Mouse (Mus musculus): Measurements from ENCODE around the gene Hist2h2be. TPM values are rescaled to one million over a fixed set of nuclear protein-coding genes. Genes with fewer than 3 reads are reported as not detected.
"Not testable (repeated sequence)": the region's sequence is repeated elsewhere in the genome, so short reads cannot be mapped to it uniquely, and the experiment has no call there.

Hist2h2be gene
- 7.7 TPM in 2 replicates for polyA plus RNA-seq (2012; rRNA removed)

DNA sequence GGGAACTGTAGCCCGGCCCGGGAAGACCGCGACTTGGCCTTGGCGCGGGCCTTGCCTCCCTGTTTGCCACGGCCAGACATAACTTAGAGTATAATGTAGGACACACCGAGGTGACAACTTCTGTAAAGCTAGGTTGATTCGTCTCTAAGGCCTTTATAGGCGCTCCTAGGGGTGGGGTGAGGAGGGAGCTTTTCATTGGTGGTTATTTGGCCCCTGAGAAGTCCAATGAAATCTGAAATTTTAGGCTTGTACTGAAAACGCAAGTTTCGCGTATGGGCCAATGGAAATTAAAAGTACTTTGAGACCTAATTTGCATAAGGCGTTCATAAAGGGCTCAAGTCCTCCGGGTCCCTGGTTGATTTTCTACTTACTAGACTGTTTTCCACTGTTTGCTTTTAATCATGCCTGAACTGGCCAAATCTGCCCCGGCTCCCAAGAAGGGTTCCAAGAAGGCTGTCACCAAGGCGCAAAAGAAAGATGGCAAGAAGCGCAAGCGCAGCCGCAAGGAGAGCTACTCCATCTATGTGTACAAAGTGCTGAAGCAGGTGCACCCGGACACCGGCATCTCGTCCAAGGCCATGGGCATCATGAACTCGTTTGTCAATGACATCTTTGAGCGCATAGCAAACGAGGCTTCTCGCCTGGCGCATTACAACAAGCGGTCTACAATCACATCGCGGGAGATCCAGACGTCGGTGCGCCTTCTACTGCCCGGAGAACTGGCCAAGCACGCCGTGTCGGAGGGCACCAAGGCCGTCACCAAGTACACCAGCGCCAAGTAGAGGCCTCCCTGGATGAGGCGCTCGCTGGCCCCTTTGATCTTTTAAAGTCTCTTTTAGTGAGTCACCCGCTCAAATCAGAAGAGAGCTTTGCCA, at the start of gene Hist2h2be, which contains the start of gene Hist2h2ac:
Hist2h2be (plus strand) TSS at position 355 of the 875 bp plus-strand sequence.
Hist2h2ac (minus strand) TSS at position 116 of the 875 bp plus-strand sequence.
- DNase-seq (ENCODE audit: low spot score), result peak; percentile 72

DNA sequence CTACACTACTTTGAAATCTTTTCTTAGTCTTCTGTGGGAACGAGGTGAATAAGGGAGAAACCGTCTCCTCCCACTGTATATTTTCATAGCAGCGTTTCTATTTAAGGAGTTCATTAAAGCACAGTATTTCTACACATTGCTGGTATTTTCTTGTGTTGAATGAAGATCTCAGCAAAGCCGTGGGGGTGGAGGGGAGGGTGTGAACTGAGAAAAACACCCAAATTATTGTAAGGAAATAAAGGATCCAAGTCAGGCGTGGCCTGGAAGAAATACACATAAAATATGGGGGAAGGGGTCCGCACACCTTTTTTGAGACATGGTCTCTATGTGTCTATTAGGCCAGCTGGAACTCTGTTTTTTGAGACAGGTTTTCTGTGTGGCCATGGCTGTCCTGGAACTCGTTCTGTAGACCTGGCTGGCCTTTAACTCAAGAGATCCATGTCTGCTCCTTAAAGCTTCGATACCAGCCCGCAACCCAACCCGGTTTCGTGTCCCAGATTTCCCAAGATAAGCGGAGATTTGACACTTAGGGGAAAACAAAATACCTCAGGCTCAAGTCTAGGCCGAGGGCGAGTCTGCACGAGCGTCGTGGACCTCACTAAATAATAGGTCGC, 49.2 kb upstream of the Hist2h2be start:
- no peak for DNase-seq (ENCODE audit: low spot score)

DNA sequence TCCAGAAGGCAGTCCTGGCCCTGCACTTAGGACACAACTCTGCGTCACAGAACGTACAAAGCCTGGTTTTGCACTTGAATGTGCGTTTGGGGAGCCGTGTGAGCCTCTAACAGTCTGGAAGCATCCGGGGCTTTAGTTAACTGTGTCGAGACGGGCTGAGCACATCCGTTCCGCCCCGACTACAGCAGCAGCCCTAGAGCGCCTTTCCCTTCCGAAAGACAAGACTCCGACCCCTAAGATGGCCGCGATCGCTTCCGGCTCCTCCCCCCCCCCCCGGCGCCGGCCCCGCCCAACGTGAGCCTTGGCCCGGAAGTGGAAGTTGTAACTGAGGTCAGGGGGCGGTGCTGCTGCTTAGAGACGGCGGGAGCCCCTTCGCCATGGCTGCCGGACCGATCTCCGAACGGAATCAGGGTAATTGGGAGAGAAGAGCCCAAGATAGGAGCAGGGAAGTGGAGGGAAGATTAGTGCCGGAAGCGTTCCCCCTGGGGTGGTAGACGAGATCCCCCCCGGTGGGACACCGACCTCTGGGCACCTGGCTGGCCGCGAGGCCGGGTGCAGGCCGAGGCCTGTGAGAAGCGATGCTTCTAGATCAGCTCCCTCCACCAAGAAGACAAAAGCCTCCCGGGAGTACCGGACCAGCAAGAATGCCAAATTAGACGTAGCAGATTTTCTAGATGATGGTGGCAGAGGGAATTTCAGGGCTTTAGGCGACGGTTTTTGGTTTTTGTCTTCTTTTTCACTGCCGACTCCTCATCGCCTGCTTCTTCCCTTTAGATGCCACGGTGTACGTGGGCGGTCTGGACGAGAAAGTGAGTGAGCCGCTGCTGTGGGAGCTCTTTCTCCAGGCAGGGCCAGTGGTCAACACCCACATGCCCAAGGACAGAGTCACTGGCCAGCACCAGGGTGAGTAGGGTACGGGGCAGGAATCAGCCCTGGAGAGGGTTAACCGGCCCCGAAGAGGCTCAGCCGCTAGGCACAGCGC, 48.4 kb upstream of the Hist2h2be start, which contains the start of gene Sf3b4:
Sf3b4 (plus strand) TSS at position 136 of the 982 bp plus-strand sequence.
- DNase-seq (ENCODE audit: low spot score), result peak; percentile 77

DNA sequence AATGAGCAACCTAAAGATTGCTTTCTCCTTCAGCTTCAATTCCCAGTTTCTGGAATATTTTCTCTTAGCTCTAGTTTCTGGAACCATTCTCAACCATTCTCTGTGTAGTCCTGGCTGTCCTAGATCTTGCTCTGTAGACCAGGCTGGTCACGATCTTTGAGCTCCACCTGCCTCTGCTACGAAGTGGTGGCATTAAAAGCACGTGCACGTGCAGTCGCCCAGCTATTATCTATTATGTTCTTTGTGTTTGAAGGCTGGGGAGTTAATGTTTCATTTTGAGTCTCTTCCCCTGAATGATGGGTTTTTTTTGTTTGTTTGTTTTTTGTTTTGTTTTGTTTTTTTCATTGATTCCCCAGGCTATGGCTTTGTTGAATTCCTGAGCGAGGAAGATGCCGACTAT, 47.7 kb upstream of the Hist2h2be start:
- DNase-seq (ENCODE audit: low spot score), result no peak

DNA sequence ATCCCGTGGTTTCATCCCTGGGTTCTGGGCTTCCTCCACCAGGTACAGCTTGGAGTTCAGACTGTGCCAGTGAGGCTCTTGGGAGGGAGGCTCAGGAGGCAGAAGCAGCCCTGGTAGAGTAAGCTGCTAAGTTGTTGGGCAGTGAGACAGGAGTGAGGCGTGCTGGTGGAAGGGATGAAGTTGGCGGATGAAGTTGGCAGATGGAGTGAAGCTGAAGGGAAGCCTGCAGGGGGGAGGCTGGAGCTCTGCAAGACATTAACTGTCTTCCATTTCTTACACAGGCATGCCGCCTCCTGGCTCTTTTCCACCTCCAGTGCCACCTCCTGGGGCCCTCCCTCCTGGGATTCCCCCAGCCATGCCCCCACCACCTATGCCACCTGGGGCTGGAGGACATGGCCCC, 46.9 kb upstream of the Hist2h2be start:
- DNase-seq (ENCODE audit: low spot score), result not testable (repeated sequence)

DNA sequence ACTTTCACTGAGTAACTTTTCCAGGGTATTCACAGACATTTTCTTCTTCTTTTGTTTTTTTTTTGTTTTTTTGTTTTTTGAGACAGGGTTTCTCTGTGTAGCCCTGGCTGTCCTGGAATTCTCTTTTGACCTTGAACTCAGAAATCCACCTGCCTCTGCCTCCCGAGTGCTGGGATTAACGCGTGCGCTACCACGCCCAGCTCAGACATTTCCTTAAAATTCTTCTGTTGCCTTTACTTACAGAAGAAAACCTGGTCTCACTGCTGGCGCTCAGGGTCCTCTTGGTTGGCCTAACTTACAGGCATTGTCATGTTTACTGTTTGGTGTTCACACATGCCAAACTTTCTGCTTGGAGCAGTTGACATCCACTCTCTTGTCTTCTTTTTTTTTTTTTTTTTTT, 45.7 kb upstream of the Hist2h2be start:
- DNase-seq (ENCODE audit: low spot score), result no peak

DNA sequence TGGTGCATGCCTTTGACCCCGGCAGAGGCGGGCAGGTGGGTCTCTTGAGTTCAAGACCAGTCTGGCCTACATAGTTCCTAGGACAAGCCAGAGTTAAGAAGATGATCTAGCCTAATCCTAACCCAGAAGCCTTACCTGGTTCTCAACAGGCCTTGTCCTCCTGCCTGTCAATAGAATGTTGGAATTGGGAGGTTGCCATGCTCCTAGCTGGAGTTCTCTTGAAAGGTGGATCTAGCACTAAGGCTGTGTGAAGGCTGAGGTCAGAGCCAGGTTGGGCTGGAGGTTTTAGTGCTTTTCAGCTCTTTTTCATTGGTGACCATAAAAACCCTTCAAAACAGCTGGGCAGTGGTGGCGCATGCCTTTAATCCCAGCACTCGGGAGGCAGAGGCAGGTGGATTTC, 42.5 kb upstream of the Hist2h2be start:
- no peak for DNase-seq (ENCODE audit: low spot score)

DNA sequence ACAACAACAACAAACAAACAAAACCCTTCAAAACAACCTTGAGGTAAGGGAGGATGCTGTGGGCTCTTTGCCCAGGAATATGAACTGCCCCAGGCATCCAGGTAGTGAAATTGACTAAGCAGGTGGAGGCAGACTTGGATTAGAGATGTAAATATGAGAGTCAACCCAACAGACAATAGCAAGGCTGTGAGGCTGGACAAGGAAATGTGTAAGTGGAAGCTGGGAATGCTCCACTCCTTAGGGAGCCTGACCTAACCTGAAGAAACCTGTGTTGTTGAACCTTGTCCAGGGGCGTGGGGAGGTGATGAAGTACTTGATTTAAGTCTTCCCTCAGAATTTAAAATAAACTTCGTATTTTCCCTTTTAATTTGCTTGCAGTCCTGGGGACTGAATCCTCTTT, 42.0 kb upstream of the Hist2h2be start:
- no peak for DNase-seq (ENCODE audit: low spot score)

DNA sequence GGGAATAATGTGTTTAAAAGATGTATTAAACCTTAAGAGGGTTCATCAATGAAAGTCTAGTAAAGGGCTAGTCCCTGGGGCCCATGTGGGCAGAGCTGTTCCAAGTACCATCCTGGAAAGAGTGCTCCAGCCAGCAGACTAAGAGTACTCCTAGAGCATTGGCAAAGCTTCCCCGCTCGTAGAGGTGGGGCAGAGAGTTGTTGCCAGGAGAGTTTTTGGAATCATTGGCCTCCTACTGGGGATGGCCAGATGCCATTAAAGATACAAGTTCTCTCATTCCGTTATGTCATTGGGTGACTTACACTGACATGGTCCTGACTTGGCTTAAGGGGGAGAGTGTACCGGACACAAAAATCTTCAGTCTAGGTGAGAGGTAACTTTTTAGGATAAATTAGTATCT, 41.4 kb upstream of the Hist2h2be start:
- DNase-seq (ENCODE audit: low spot score), result no peak

DNA sequence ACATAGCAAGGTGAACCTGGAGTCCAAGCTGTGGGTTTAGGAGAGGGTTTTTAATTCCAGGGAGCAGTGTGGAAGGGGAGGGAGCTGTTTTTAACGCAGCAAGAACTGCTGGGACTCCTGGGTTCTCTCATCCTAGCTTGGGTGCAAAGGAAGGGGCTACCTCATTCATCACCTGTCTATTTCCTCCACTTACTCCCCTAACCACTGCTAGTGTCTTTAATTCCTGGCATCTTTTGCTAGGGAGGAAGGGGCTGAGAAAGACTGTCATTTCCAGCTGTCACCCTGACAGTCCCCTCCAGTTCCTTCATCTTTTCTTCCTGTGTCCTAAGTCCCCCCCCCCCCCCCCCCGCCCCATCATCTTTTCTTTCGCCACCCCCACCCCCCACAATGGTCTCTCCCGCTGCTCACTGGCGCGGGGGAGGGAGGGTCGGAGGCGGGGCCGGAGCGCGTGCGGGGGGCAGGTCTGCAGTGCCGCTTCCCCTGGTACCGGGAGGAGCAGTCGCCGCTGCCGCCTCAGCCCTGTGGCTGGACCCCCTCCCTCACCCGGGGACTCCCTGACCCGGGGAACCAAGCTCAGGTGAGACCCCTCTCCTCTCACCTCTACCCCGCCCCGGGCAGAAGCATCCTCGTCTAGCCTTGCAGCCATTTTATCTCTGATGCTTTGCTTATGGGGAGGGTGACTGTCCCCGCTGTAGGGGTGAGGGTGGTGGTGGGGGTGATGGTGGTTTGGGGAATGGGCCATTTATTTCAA, 40.0 kb upstream of the Hist2h2be start, which contains the start of gene Sv2a:
Sv2a (plus strand) TSS at position 425 of the 751 bp plus-strand sequence.
- no peak for DNase-seq (ENCODE audit: low spot score)

DNA sequence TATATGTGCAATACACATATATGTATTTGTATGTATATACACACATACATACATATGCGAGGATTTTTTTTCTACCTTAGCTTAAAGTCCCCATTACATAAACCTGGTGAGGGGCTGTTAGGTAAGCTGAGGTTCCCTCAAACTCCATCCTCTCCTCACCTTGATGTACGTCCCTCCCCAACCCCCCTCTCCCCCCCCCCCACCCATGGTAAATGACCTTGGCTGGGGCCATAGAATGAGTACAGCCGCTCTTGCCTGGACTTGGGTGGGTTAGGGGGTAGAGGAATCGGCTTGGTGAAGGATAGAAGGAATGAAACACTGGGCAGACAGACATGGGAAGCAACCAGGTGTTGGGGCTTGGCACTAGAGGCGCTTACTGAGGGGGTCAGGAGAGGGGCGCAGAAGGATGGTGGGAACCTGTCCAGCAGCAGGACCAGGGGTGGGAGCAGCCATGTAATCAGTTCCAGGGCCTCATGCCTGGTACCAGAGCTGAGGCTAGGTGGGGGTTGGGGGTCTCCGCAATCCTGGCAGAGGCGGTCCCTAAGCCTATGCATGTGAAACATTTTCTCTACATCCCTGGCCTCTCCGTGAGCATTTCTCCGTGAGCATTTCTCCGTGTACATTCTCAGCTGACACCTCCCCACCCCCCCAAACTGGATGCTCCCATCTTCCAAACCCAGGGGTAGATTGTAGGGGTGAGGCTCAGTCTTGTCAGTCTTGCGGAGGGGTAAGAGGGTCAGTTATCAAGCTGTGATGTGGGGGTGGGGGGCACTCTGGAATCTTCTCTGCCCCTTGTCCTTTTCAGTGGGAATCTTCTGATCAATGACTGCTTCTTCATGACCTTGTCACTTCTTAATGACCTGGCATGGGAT, 39.2 kb upstream of the Hist2h2be start:
- DNase-seq (ENCODE audit: low spot score), result no peak

DNA sequence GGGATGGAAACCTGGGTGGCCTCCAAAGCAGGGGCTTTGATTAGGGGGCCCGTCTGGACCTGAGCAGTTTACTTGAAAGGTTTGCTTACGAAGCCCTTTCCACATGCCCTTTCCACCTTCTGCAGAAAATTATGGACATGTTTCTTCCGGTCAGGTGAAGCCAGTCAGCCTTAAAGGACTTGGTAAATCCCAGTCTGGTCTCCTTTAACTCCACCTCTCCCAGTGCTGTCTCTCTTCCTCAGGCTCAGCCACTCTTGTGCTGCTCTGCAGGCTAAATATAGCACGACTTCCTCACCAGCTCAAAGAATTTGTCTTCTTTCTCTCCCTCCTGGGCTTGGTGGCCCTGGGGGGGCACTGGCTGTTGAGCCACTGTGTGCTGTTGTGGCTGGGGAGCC, 38.5 kb upstream of the Hist2h2be start:
- no peak for DNase-seq (ENCODE audit: low spot score)

DNA sequence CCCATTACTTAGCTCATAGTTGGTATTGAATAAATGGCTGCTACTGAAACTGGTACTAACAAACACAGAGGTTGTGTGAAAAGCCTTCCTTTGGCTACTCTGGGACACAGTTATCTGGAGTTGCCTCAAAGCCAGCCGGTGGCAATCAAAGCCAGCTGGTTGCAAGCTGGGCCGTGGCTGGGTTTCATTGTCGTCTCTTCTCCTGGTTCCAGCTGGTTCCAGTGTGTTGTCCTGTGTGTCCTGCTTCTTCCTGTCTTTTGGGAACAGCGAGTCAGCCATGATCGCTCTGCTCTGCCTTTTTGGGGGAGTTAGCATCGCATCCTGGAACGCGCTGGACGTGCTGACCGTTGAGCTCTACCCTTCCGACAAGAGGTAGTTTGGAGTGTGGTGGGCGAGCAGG, 27.9 kb upstream of the Hist2h2be start:
- DNase-seq (ENCODE audit: low spot score), result no peak

DNA sequence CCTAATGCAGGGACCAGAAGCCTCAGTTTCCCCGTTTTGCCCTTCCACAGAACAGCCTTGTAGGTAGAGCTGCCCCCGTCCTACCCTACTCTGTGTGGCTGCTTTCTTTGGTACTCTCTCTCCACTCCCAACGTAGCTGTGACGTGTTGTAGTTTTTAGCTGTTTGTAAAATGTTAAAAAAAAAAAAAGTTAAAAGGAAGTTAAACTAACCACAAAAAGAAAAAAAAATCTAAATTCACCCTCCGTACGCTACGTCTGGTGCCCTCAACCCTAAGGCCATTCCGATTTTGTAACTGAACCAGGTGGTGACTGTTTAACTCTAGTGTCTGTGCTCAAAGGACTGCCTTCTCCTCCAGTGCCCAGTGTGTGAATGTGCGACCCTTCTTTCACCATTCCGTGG, 26.0 kb upstream of the Hist2h2be start:
- no peak for DNase-seq (ENCODE audit: low spot score)

DNA sequence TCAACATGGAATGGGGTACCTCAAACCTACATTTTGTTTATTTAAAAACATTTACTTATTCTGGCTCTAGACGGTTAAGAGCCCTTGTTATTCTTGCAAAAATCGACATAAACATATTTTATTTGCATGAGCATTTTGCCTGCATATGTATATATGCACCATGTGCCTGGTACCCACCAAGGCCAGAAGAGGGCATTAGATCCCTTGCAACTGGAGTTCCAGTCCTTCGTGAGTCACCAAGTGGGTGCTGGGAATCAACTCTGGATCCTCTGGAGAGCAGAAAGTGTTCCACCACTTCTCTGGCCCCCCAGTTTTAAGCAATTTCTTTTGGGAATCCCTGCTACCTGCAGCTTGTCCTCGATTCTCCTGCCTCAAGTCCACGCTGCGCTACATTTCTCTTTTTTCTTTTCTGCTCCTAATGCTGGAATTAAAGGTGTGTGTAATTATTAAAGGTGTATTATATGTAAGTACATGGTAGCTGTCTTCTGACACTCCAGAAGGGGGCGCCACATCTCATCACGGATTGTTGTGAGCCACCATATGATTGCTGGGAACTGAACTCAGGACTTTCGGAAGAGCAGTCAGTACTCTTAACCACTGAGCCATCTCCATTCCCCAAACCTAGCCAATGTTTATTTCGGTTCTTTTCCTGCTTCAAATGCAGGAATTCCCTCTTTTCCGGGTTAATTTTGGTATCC, 25.2 kb upstream of the Hist2h2be start:
- no peak for DNase-seq (ENCODE audit: low spot score)

DNA sequence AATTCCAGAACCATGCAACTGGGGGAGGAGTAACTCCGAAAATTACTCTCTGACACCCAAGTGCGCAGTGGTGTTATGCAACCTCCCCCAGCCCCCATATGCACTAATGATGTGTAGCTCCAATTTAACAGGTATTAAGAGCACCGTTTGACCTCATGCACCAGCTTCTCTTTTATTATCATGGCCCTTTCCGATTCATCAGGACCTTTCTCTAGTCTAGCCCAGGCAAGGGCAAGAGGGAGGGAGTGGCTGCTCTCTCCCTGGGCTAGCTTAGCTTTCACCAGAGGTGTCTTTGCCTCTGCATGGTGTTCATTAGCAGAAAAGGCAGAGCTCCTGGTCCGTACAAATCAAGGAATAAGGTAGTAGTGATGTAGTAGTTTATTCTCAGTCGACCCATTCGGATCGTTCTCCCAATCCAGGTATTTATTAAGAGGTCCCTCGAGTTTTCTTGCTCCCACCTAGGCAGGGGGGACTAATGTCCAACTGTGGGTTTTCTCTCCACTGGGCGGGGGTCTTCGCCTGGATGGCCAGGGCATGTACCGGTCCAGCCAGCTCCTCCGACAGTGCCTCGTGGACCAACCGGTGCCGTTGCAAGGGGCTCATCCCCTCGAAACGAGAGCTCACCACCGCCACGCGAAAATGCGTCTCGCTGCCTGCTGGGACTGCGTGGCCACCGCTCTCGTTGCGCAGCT, 24.3 kb upstream of the Hist2h2be start:
- no peak for DNase-seq (ENCODE audit: low spot score)

DNA sequence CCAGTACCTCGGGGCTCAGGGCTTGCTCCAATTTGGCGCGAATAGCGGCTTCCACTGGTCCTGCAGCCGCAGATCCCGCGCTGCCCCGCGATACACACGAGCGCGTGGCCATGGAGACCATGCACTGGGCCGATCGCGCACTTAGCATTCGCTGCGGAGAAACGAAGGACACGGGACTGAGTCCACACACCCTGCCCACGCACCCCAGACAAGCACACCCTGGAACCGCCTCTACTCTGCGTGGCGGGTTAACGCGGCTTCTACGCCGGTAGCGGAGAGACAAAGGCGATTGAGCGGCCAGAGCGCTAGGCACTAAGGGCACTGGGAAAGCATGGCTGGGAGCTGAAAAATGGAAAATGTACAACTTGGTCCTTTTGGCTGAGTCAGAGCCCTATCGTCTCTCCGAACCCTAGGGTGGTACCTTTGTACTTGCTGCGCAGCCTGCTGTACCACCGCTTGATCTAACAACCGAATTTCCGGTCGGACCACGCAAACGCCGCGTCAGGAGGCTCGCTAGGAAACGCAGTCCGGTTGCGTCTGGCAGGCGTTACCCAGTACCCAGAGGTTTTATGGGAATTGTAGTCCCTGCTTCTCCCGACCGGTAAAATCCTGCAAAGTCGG, 23.7 kb upstream of the Hist2h2be start:
- DNase-seq (ENCODE audit: low spot score), result peak; percentile 73

DNA sequence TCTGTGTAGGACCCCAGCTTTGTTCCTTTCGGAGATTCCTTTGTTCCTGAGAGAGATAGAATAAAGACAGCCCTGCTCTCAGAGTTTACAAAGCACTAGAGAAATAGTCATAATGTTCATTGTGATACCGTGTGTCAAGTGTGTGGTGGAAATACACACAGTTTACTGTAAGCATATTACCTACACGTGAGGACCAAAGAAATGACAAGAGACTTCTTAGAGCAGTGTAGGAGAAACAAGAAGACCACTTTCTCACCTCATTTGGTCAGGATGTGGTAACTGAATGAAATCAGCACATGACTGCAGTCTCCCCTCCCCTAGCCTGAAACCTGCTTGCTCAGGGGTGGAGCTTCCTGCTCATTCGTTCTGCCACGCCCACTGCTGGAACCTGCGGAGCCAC, 22.7 kb upstream of the Hist2h2be start:
- DNase-seq (ENCODE audit: low spot score), result no peak
